Mouse (Mus musculus) adrenal gland (tissue): ENCODE measurements around the gene Cfap77.

ENCODE experiments used
- intact Hi-C: fragments of 180-260 bp; cut with DNase I; formaldehyde crosslinking; loops from one replicate; pipeline ENCODE4 v1.15.1; 2025

Gene Cfap77

DNA sequence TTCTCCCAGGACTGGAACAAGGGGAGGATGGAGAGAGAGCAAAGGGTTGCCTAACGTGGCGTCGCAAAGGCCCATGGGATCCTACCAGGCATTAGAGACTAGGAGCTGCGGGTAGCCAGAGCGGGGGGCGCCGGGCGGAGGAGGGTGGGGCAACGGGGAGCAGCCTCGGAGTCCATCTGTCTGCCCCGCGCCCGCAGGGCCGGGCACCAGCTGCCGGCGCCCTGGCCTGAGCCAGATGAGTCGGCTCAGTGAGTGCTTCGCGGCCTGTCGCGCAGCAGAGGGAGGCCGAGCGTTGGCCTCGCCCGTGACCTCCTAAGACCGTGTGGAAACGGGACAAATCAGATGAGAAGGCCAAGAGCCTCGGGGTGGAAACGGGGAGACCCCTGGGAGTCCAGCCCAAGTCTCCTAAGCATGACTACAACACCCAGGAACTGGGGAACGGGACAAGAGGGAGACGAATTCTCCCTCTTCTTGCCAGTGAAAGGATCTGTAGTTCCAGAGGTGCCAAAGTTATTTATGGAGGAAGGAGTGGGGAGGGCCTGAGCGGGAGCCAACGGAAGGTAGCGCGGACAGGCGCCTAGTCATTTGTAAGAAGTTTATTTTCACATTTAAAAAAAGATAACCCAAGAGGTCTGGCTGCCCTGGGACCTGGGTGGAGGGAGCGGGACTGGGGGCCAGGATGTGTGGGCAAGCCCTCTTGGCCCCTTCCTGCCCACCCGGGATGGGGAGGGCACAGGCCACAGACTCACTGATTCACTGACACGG is 146.3 kb downstream of the Cfap77 start:
- intact Hi-C loops, result no loop called here

DNA sequence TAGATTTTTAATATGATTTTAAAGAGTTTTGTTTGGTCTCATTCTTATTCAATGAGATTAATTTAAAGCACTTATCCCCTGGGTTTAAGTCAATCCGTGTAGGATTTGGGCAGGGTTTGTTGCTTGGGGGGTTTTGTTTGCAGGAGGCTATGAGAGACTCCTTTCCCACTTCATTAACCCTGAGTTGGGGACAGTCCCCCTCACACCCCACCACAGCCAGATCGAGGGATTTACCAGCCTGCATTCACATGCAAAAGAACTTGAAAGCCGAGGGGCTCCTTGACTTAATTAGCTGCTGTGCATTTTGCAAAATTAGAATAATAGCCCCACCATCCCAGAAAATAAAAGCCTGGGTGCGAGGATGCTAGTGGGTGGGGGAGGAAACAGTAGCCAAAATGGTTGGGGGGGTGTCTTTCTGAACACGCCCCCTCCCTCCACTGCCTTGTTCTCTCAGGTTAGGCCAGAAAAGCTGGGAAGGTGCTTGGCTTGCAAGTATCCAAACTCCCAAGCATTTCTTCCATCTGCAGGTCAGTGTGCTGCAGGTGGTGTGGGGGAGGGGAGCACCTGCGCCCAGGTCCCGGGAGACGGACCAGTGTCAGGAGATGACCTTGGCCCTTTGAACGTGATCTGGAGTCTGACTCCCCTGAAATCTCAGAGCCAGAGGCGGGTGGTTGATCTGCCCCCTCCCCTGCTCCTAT is 147.0 kb downstream of the Cfap77 start:
- intact Hi-C loops, result no loop called here

DNA sequence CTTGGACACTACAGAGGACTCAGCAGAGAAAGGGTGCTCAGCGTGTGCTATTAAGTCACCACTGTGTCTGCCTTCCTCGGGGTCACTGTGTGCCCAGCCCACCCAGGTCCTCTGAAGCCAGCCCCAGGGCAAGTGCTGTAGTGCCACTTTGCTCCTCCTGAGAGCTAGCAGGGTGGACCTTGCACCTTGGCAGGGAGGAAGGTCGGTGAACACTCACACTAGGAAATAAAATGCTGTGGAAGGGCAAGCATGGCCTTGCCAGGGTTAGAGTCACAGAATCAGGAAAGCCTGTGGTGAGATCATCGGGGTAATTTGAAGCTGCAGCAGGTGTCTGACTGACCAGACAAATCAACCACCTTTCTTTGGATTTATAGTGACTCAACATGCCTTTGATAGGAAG is 149.3 kb downstream of the Cfap77 start:
- intact Hi-C loops, result no loop called here

DNA sequence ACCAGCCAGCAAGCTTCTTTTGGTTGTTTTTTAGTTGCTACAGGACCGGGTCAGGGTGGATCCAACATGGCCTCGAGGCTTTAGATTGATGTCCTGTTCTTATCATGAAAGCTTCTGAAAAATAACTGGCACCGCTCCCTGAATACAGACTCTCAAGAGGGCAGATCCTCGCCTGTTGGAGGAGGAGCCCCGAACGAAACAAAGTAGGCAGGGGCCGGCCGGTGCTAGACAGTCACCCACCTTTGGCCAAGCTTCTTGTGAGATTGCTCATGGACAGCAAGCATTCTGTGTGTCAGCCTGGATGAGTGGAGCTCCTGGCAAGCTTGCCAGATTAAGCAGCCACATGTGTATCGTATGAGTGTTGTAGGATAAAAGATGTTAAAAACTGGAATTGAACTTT is 150.1 kb downstream of the Cfap77 start:
- intact Hi-C loops, result no loop called here

DNA sequence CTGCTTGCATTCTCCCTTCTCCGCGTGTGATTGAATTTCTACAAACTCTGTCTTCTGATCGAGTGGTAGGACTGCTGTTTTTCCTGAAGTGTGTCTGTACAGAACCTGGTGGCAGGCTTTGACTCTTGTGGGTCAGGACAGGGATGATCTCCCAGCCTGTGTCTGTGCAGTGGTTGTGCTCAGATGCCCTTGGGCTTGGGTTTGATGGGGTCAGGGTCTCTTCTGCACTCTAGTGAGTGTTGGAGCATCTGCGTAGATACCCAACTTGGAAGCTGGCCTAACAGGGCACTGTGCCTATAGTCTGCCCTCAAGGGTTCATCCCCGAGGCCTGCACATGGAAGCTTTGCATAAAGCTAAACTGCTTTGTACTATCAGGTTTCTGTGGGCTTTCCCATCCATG is 151.0 kb downstream of the Cfap77 start:
- intact Hi-C loops, result no loop called here

DNA sequence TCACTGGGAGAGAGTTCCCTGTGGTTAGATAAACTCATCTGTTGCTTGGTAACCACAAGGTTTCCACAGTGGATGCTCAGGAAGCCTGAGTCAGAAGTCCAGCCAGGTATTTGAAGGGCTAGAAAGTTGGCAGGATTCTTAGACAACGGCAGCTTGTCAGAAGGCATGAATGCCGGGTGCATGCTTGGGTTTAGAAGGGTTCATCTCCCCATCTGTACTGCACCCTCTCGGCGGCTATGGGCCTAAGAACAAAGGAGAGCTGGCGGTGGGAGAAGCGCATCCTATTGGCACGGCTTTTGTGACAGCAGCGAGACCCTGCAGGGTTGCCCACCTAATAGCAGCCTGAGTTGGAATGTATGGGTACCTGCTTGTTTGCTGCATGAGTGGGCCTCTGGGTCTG is 152.6 kb downstream of the Cfap77 start:
- intact Hi-C loops, result no loop called here

DNA sequence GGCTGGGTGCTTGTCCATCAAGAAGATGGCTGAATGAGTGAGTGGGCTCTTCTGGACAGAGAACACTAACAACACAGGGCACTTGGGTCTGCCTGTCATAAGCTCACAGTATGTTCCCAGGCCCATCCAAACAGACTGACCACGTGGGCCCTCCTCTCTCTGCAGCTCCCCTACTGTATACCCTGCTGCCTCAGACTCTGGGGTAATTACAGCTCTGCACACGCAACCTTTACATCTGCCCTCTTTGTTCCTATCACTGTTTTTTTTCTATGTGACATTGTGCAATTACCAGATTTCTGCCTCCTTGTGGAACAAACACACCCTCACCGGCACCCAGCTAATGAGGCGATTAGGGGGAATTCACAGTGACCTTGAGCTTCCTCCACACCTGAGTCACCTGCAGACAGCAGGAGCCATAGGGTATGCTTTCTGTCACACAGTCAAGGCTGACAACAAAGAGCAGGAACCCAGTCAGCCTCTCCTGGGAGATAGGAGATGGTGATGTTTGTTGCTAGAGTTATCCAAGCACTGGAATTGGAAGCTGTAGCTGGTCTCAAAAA is 157.4 kb downstream of the Cfap77 start:
- intact Hi-C loops, result no loop called here

DNA sequence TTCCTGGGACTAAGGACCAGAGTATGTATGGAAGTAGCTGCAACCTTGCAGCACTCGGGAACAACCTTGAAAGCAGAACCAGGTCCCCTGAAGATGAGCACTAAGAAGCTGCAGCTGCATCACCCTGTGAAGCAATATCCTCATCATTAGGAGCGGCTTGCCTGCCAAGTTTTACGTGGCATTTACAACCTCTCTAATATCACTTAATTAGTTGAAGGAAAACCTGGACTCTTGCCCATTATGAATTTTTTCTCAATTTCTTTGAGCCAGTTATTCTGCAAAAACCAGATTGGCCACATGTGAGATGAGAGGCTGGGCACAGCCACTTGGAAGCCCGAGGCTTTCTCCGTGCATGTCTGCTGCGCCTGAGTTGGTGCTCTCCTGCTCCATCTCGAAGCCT is 159.0 kb downstream of the Cfap77 start:
- intact Hi-C loops, result no loop called here

- intact Hi-C loops, result no loop called here
These were observed 161.3 kb downstream of the Cfap77 start for GRCm38 (mm10) chr2:28893526-28893925.

- intact Hi-C loops, result no loop called here
These were observed 162.1 kb downstream of the Cfap77 start for GRCm38 (mm10) chr2:28892796-28893195.

GRCm38 (mm10) chr2:28884914-28885313 is 170.0 kb downstream of the Cfap77 start:
- intact Hi-C loops, result no loop called here

DNA sequence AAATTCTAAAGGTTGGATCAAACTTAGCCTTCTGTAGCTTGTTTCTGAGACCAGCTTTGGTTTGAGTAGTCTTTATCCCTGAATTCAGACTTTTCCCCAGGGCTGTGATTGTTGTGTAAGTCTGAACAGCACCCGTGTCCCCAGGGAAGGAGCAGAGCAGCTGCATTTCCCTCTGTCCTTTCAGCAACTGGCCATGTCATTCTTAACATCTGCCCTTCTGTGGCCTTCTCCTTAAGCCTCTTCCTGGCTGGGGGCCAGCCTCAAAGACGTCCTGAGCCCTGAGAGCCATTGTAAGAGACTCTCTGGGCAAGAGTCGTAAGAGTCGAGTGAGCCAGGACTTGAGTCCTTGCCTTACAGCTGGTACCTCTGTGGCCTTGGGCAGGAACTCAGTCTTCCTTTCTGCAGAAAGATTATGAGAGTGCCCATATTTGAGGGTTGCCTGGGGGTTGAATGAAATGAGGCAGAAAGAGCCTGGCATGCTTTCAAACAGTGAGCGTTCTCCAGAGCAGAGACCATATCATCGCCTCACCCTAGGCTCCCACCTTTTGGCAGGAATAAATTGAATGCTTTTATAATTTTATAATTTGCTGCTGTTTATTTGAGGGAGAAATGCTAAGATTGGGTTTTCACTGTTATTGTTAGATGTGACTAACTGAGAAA is 171.9 kb downstream of the Cfap77 start:
- intact Hi-C loops, result no loop called here

- intact Hi-C loops, result no loop called here
These were observed 172.8 kb downstream of the Cfap77 start for GRCm38 (mm10) chr2:28882047-28882446.

DNA sequence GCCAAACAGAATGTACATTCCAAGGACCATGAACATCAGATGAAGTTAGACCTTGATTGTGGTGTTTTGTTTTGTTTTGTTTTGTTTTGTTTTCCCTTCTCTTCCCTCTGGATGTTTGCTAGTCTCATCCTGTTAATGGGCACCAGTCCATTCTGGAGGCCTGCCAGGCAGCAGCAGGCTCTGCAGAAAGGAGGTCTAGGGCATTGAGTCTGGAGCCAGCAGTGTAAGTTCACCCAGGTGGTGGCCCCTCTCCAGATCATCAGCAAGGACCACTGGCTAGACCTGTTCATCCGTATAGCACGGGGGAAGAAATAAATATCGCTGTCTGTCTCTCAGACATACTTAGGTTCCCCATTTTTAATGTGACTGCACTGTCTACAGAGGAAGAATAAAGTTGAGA is 173.6 kb downstream of the Cfap77 start:
- intact Hi-C loops, result no loop called here
